Mouse (Mus musculus) kidney, postnatal 0 days (tissue): ENCODE results near the gene Rufy2. TPM values are rescaled to one million over a fixed set of nuclear protein-coding genes. Genes with fewer than 3 reads are reported as not detected.
A peak's percentile ranks its signal among the peaks of the same experiment; 100 is the strongest.

Source experiments
- ATAC-seq: fragments of 200-750 bp; cut with Nextera tagmentation; replicated peaks from 2 replicates; pipeline ENCODE4 v1.8.0; 2017; ENCODE audit warnings: low read depth, moderate number of reproducible peaks, moderate TSS enrichment, moderate library complexity; ENCODE audit not compliant: low FRiP score
- DNase-seq: peaks from one replicate; pipeline ENCODE4 v3.0.0-alpha.2; 2016; ENCODE audit warnings: low spot score
- H3K27ac ChIP-seq: fragments of 300-500 bp; sonication (generic); 2 replicates; pipeline ENCODE4 v1.5.1; 2014; ENCODE audit warnings: mild to moderate bottlenecking
- H3K27me3 ChIP-seq: fragments of 300-500 bp; sonication (generic); 2 replicates; pipeline ENCODE4 v1.6.1; 2014; ENCODE audit warnings: low read length, mixed read lengths; ENCODE audit not compliant: insufficient read depth
- H3K36me3 ChIP-seq: fragments of 300-500 bp; sonication (generic); 2 replicates; pipeline ENCODE4 v1.6.1; 2014; ENCODE audit warnings: low read length, mixed read lengths; ENCODE audit not compliant: insufficient read depth
- H3K4me1 ChIP-seq: fragments of 300-500 bp; sonication (generic); replicated peaks from 2 replicates; pipeline ENCODE4 v1.6.1; 2014; ENCODE audit warnings: antibody characterized with exemption, low read length, mixed read lengths; ENCODE audit not compliant: insufficient read depth
- H3K4me2 ChIP-seq: fragments of 300-500 bp; sonication (generic); 2 replicates; pipeline ENCODE4 v1.6.1; 2014; ENCODE audit warnings: mild to moderate bottlenecking, low read length, moderate library complexity, mixed read lengths
- H3K4me3 ChIP-seq: fragments of 300-500 bp; sonication (generic); replicated peaks from 2 replicates; pipeline ENCODE4 v1.5.1; 2014; ENCODE audit warnings: low read depth, low read length
- H3K9ac ChIP-seq: fragments of 300-500 bp; sonication (generic); 2 replicates; pipeline ENCODE4 v1.6.1; 2014; ENCODE audit warnings: low read depth, low read length
- H3K9me3 ChIP-seq: fragments of 300-500 bp; sonication (generic); replicated peaks from 2 replicates; pipeline ENCODE4 v1.6.1; 2016; ENCODE audit warnings: low read length, inconsistent platforms, mixed read lengths
- CTCF ChIP-seq: IDR thresholded peaks from 2 replicates; pipeline ENCODE4 v1.5.1; 2016; ENCODE audit warnings: antibody characterized with exemption, low read depth, mild to moderate bottlenecking, moderate library complexity
- WGBS: fragments of 180-500 bp; shearing (Covaris S2); extraction: QIAGEN DNeasy Blood & Tissue Kit; methylation state at CpG from one replicate; pipeline ENCODE4 v1.1.7; 2014; 5-methylcytosine and 5-hydroxymethylcytosine counted together
- polyA plus RNA-seq: library from polyadenylated mRNA; unstranded; fragments of >200 nt; fragmentation: Nextera tagmentation; extraction: Ambion mirVana; gene quantifications from 2 replicates; pipeline ENCODE4 v1.2.1, GENCODE M21; 2015

Gene Rufy2
- polyA plus RNA-seq, 1 experiment from 2014 or later: 20.8 TPM

- Histone ChIP-seq H3K4me1 (no peaks in the 10 kb centered on the region), H3K9me3 (no peaks in the 10 kb centered on the region), H3K27me3 (no peaks in the 10 kb centered on the region), H3K4me3 (no peak overlapping the region), H3K36me3 (peaks cover 21% of the 10 kb centered on the region; the same call in 1 of the 2 replicates), H3K27ac (no peak overlapping the region), H3K9ac (no peak overlapping the region), H3K4me2 (no peak overlapping the region)
- 35% methylated on average over 3 of the region's 3 CpGs for WGBS
- no peak for ATAC-seq
- TF ChIP-seq CTCF: peak; percentile 67
- DNase-seq: no peak
Observed at GRCm38 (mm10) chr10:62987341-62987740, 7.3 kb downstream of the Rufy2 start.

- Histone ChIP-seq H3K4me3 (no peak overlapping the region), H3K9me3 (no peaks in the 10 kb centered on the region), H3K27ac (no peak overlapping the region), H3K4me1 (no peaks in the 10 kb centered on the region), H3K9ac (no peak overlapping the region), H3K27me3 (no peaks in the 10 kb centered on the region), H3K4me2 (no peak overlapping the region), H3K36me3 (peaks cover 33% of the 10 kb centered on the region)
- TF ChIP-seq CTCF: no peak
- 94% methylated on average over 15 of the region's 15 CpGs for WGBS
- ATAC-seq (no peak), DNase-seq (no peak)
Observed at GRCm38 (mm10) chr10:62990636-62991035, 10.6 kb downstream of the Rufy2 start.

GRCm38 (mm10) chr10:62993991-62994390 lies 14.0 kb downstream of the Rufy2 start:
- H3K27me3 ChIP-seq: no peaks in the 10 kb centered on the region
- 86% methylated on average over 7 of the region's 9 CpGs for WGBS
- peaks cover 60% of the 10 kb centered on the region for H3K36me3 ChIP-seq
- H3K4me3 ChIP-seq: no peak overlapping the region
- no peak overlapping the region for H3K27ac ChIP-seq
- no peak overlapping the region for H3K9ac ChIP-seq
- no peaks in the 10 kb centered on the region for H3K9me3 ChIP-seq
- H3K4me2 ChIP-seq: no peak overlapping the region
- TF ChIP-seq CTCF: no peak
- DNase-seq (no peak), ATAC-seq (no peak)
- H3K4me1 ChIP-seq: no peaks in the 10 kb centered on the region

- WGBS: 54% methylated on average over 9 of the region's 9 CpGs
- Histone ChIP-seq H3K36me3 (peaks cover 70% of the 10 kb centered on the region), H3K4me1 (no peaks in the 10 kb centered on the region), H3K4me3 (no peak overlapping the region), H3K9me3 (no peaks in the 10 kb centered on the region), H3K27ac (no peak overlapping the region), H3K27me3 (no peaks in the 10 kb centered on the region), H3K9ac (no peak overlapping the region), H3K4me2 (no peak overlapping the region)
- no peak for TF ChIP-seq CTCF
- ATAC-seq (peak; percentile 86), DNase-seq (peak; percentile 75)
Observed at GRCm38 (mm10) chr10:63000584-63000983, 20.6 kb downstream of the Rufy2 start.

GRCm38 (mm10) chr10:63003252-63003651 lies 23.2 kb downstream of the Rufy2 start:
- DNase-seq (no peak), ATAC-seq (no peak)
- Histone ChIP-seq H3K9ac (no peak overlapping the region), H3K4me2 (no peak overlapping the region), H3K27me3 (no peaks in the 10 kb centered on the region), H3K27ac (no peak overlapping the region), H3K4me1 (no peaks in the 10 kb centered on the region), H3K9me3 (no peaks in the 10 kb centered on the region), H3K36me3 (peaks cover 55% of the 10 kb centered on the region), H3K4me3 (no peak overlapping the region)
- WGBS: 52% methylated on average over 9 of the region's 9 CpGs
- no peak for TF ChIP-seq CTCF

GRCm38 (mm10) chr10:63004556-63004955 lies 24.5 kb downstream of the Rufy2 start:
- ATAC-seq (no peak), DNase-seq (no peak)
- 87% methylated on average over 9 of the region's 9 CpGs for WGBS
- TF ChIP-seq CTCF: no peak
- H3K9me3 ChIP-seq: no peaks in the 10 kb centered on the region
- H3K4me3 ChIP-seq: no peak overlapping the region
- peaks cover 43% of the 10 kb centered on the region for H3K36me3 ChIP-seq
- no peak overlapping the region for H3K4me2 ChIP-seq
- H3K9ac ChIP-seq: no peak overlapping the region
- H3K27ac ChIP-seq: no peak overlapping the region
- H3K27me3 ChIP-seq: no peaks in the 10 kb centered on the region
- H3K4me1 ChIP-seq: no peaks in the 10 kb centered on the region

DNA sequence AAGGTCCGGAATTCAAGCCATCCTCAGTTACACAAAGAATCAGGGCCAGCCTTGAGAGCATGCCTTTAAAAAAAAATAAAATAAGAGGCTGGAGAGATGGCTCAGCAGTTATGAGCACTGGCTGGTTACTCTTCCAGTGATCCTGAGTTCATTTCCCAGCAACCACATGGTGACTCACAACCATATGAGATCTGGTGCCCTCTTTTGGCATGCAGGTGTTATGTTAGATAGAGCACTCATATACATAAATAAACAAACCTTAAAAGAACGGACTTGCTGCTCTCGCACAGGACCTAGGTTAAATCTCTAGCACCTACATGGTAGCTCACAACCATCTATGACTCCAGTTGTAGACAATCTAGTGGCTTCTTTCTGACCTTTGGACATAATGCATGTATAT lies 28.2 kb downstream of the Rufy2 start:
- Histone ChIP-seq H3K27me3 (no peaks in the 10 kb centered on the region), H3K4me1 (no peaks in the 10 kb centered on the region), H3K4me3 (no peak overlapping the region), H3K27ac (no peak overlapping the region), H3K4me2 (no peak overlapping the region), H3K9ac (no peak overlapping the region), H3K36me3 (peaks cover 46% of the 10 kb centered on the region), H3K9me3 (no peaks in the 10 kb centered on the region)
- TF ChIP-seq CTCF: peak; percentile 39; the same call in 1 of the 2 replicates
- WGBS: 61% methylated on average over 3 of the region's 3 CpGs
- no peak for DNase-seq
- ATAC-seq: no peak
